Mouse (Mus musculus) erythroblast, embryonic 14.5 days (primary cell): ENCODE results near the gene Helz.

ENCODE experiments used
- GATA1 ChIP-seq: IDR thresholded peaks from 2 replicates; pipeline ENCODE4 v1.6.1; 2012; ENCODE audit warnings: low read length, inconsistent platforms, mixed read lengths
- TAL1 ChIP-seq: IDR thresholded peaks from 3 replicates; pipeline ENCODE4 v1.6.1; 2012; ENCODE audit warnings: low read length, inconsistent platforms, mixed read lengths

GRCm38 (mm10) chr11:107644461-107644860 is 96.7 kb downstream of the Helz start:
- no peak for TF ChIP-seq TAL1
- TF ChIP-seq GATA1, result no peak
